Mouse (Mus musculus) heart, embryonic 16.5 days (tissue): Measurements from ENCODE around the gene Ipo9. TPM values are rescaled to one million over a fixed set of nuclear protein-coding genes. Genes with fewer than 3 reads are reported as not detected.

Experiments used
- ATAC-seq: fragments of 200-750 bp; cut with Nextera tagmentation; replicated peaks from 2 replicates; pipeline ENCODE4 v1.8.0; 2017; ENCODE audit warnings: moderate number of reproducible peaks; ENCODE audit not compliant: insufficient read depth, low FRiP score; ENCODE audit errors: extremely low read depth
- H3K27ac ChIP-seq: fragments of 300-500 bp; sonication (generic); 2 replicates; pipeline ENCODE4 v1.5.1; 2014; ENCODE audit warnings: mild to moderate bottlenecking, low read length, control low read depth, moderate library complexity
- H3K27me3 ChIP-seq: fragments of 300-500 bp; sonication (generic); 2 replicates; pipeline ENCODE4 v1.6.1; 2014; ENCODE audit warnings: low read length, mixed read lengths; ENCODE audit not compliant: control insufficient read depth, insufficient read depth
- H3K36me3 ChIP-seq: fragments of 300-500 bp; sonication (generic); 2 replicates; pipeline ENCODE4 v1.6.1; 2014; ENCODE audit not compliant: control insufficient read depth, insufficient read depth
- H3K4me1 ChIP-seq: fragments of 300-500 bp; sonication (generic); 2 replicates; pipeline ENCODE4 v1.6.1; 2014; ENCODE audit warnings: low read length, mixed read lengths; ENCODE audit not compliant: control insufficient read depth, insufficient read depth
- H3K4me2 ChIP-seq: fragments of 300-500 bp; sonication (generic); 2 replicates; pipeline ENCODE4 v1.6.1; 2014; ENCODE audit warnings: low read depth, mild to moderate bottlenecking, control low read depth, low read length
- H3K4me3 ChIP-seq: fragments of 300-500 bp; sonication (generic); 2 replicates; pipeline ENCODE4 v1.5.1; 2014; ENCODE audit warnings: mild to moderate bottlenecking, control low read depth, low read length
- H3K9ac ChIP-seq: fragments of 300-500 bp; sonication (generic); 2 replicates; pipeline ENCODE4 v1.6.1; 2014; ENCODE audit warnings: low read length, control low read depth
- H3K9me3 ChIP-seq: fragments of 300-500 bp; sonication (generic); replicated peaks from 2 replicates; pipeline ENCODE4 v1.6.1; 2016; ENCODE audit warnings: low read length; ENCODE audit not compliant: control insufficient read depth
- WGBS: fragments of 180-500 bp; shearing (Covaris S2); extraction: QIAGEN DNeasy Blood & Tissue Kit; methylation state at CpG from one replicate; pipeline ENCODE4 v1.1.7; 2014; 5-methylcytosine and 5-hydroxymethylcytosine counted together
- polyA plus RNA-seq: library from polyadenylated mRNA; unstranded; fragments of >200 nt; fragmentation: Nextera tagmentation; extraction: Ambion mirVana; gene quantifications from 2 replicates; pipeline ENCODE4 v1.2.1, GENCODE M21; 2015

The Ipo9 gene
- polyA plus RNA-seq, 1 experiment from 2014 or later: 58.1 TPM

- Histone ChIP-seq H3K4me2 (no peak overlapping the region), H3K27me3 (no peaks in the 10 kb centered on the region), H3K9me3 (no peaks in the 10 kb centered on the region), H3K36me3 (peaks cover 77% of the 10 kb centered on the region), H3K27ac (peak overlapping the region; percentile 43; the same call in 1 of the 2 replicates), H3K4me3 (no peak overlapping the region), H3K4me1 (peaks cover 4% of the 10 kb centered on the region), H3K9ac (no peak overlapping the region)
- WGBS: 63% methylated on average over 8 of the region's 8 CpGs
- no peak for ATAC-seq
These were observed 32.4 kb upstream of the Ipo9 start for GRCm38 (mm10) chr1:135462736-135463135.

- peak overlapping the region; percentile 43 for H3K27ac ChIP-seq
- H3K9me3 ChIP-seq: no peaks in the 10 kb centered on the region
- no peaks in the 10 kb centered on the region for H3K27me3 ChIP-seq
- 42% methylated on average over 4 of the region's 4 CpGs for WGBS
- no peak for ATAC-seq
- H3K36me3 ChIP-seq: peaks cover 78% of the 10 kb centered on the region
- H3K4me2 ChIP-seq: no peak overlapping the region
- no peak overlapping the region for H3K9ac ChIP-seq
- H3K4me3 ChIP-seq: no peak overlapping the region
- peaks cover 4% of the 10 kb centered on the region for H3K4me1 ChIP-seq
These were observed 32.0 kb upstream of the Ipo9 start for GRCm38 (mm10) chr1:135462304-135462703.

- Histone ChIP-seq H3K36me3 (peaks cover 72% of the 10 kb centered on the region), H3K27ac (no peak overlapping the region), H3K9me3 (no peaks in the 10 kb centered on the region), H3K9ac (no peak overlapping the region), H3K27me3 (no peaks in the 10 kb centered on the region), H3K4me2 (no peak overlapping the region), H3K4me1 (peaks cover 4% of the 10 kb centered on the region), H3K4me3 (no peak overlapping the region)
- 83% methylated on average over 3 of the region's 3 CpGs for WGBS
- ATAC-seq: peak; percentile 33; the same call in 1 of the 2 replicates
These were observed 30.9 kb upstream of the Ipo9 start for GRCm38 (mm10) chr1:135461097-135461730.

- Histone ChIP-seq H3K4me2 (no peak overlapping the region), H3K4me1 (peaks cover 4% of the 10 kb centered on the region), H3K27me3 (no peaks in the 10 kb centered on the region), H3K27ac (no peak overlapping the region), H3K9me3 (no peaks in the 10 kb centered on the region), H3K4me3 (no peak overlapping the region), H3K9ac (no peak overlapping the region), H3K36me3 (peaks cover 72% of the 10 kb centered on the region)
- no peak for ATAC-seq
- WGBS: 88% methylated on average over 16 of the region's 16 CpGs
These were observed 30.2 kb upstream of the Ipo9 start for GRCm38 (mm10) chr1:135460521-135460920.

- H3K36me3 ChIP-seq: peaks cover 74% of the 10 kb centered on the region
- H3K27ac ChIP-seq: no peak overlapping the region
- no peak overlapping the region for H3K4me2 ChIP-seq
- H3K4me3 ChIP-seq: no peak overlapping the region
- no peak overlapping the region for H3K9ac ChIP-seq
- H3K27me3 ChIP-seq: no peaks in the 10 kb centered on the region
- 87% methylated on average over 5 of the region's 5 CpGs for WGBS
- peaks cover 4% of the 10 kb centered on the region for H3K4me1 ChIP-seq
- no peaks in the 10 kb centered on the region for H3K9me3 ChIP-seq
- ATAC-seq: no peak
These were observed 27.6 kb upstream of the Ipo9 start for GRCm38 (mm10) chr1:135457860-135458259.

- Histone ChIP-seq H3K4me3 (no peak overlapping the region), H3K36me3 (peaks cover 69% of the 10 kb centered on the region), H3K4me2 (no peak overlapping the region), H3K9me3 (no peaks in the 10 kb centered on the region), H3K27me3 (no peaks in the 10 kb centered on the region), H3K4me1 (no peaks in the 10 kb centered on the region), H3K9ac (no peak overlapping the region), H3K27ac (no peak overlapping the region)
- WGBS: 54% methylated on average over 10 of the region's 10 CpGs
- ATAC-seq: no peak; the same call in 1 of the 2 replicates
These were observed 22.0 kb upstream of the Ipo9 start for GRCm38 (mm10) chr1:135452259-135452658.

- H3K9me3 ChIP-seq: no peaks in the 10 kb centered on the region
- H3K36me3 ChIP-seq: peaks cover 65% of the 10 kb centered on the region
- WGBS: 83% methylated on average over 2 of the region's 2 CpGs
- no peak overlapping the region for H3K4me3 ChIP-seq
- no peaks in the 10 kb centered on the region for H3K4me1 ChIP-seq
- no peak overlapping the region for H3K9ac ChIP-seq
- ATAC-seq: no peak
- no peaks in the 10 kb centered on the region for H3K27me3 ChIP-seq
- H3K27ac ChIP-seq: no peak overlapping the region
- no peak overlapping the region for H3K4me2 ChIP-seq
These were observed 21.1 kb upstream of the Ipo9 start for GRCm38 (mm10) chr1:135451419-135451818.

- WGBS: 88% methylated on average over 8 of the region's 8 CpGs
- Histone ChIP-seq H3K36me3 (peaks cover 57% of the 10 kb centered on the region), H3K4me2 (no peak overlapping the region), H3K9me3 (no peaks in the 10 kb centered on the region), H3K9ac (no peak overlapping the region), H3K4me1 (no peaks in the 10 kb centered on the region), H3K27me3 (no peaks in the 10 kb centered on the region), H3K4me3 (no peak overlapping the region), H3K27ac (no peak overlapping the region)
- no peak for ATAC-seq
These were observed 19.6 kb upstream of the Ipo9 start for GRCm38 (mm10) chr1:135449876-135450275.

DNA sequence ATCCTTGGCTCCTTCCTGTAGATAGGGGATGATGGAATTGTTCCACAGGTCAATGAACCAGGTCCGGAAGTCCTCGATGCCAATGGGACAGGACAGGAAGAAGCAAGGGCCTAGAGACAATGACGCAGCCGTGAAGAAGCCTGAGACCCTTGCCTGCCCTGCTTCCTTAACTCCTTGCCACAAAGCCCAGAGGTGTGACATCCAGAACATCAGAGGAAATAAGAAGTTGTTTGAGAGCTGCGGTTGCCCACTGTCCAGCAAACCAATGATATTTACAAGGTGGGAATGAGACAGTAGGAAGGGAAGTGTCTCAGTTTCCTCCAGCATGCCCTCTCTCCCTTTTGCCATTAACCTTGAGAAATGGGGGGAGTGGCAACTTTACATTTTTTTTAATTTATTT, 18.6 kb upstream of the Ipo9 start:
- peaks cover 53% of the 10 kb centered on the region for H3K36me3 ChIP-seq
- no peaks in the 10 kb centered on the region for H3K9me3 ChIP-seq
- H3K27me3 ChIP-seq: no peaks in the 10 kb centered on the region
- H3K4me1 ChIP-seq: no peaks in the 10 kb centered on the region
- H3K27ac ChIP-seq: no peak overlapping the region
- no peak overlapping the region for H3K4me3 ChIP-seq
- no peak overlapping the region for H3K9ac ChIP-seq
- 93% methylated on average over 5 of the region's 5 CpGs for WGBS
- ATAC-seq: no peak
- no peak overlapping the region for H3K4me2 ChIP-seq
